Mouse (Mus musculus) thymus, postnatal 14 days (tissue): ENCODE results near the gene Mtif2.
"Not testable (repeated sequence)": the region's sequence is repeated elsewhere in the genome, so short reads cannot be mapped to it uniquely, and the experiment has no call there.

Source experiments
- DNase-seq: peaks from one replicate; pipeline ENCODE4 v3.0.0; 2021

The Mtif2 gene

GRCm38 (mm10) chr11:29525988-29526794 is at the start of gene Mtif2:
Mtif2 (plus strand) TSS chr11:29526408.
- DNase-seq, result peak; percentile 63

- DNase-seq, result no peak
Observed at GRCm38 (mm10) chr11:29493135-29493534, 33.1 kb upstream of the Mtif2 start.

DNA sequence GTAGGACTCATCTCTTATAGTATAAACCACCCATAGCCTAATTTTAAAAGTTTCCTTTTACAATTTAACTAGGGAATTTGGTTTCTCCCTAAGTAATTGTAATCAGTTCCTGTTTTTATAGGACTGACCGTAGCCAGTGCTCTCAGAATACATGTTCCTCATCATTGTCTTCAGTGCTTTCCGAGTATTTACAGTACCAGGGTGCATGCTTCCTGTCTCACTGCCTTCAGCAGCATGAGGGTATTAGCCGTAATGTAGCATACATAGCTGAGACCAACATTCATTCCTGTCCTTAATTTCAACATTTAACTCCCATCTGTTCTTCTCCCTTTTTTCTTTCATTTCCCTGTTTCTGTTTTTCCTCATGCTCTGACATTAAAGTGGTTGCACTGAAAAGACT is 29.2 kb upstream of the Mtif2 start:
- DNase-seq, result no peak

- no peak for DNase-seq
Observed at GRCm38 (mm10) chr11:29503948-29504893, 22.0 kb upstream of the Mtif2 start.

GRCm38 (mm10) chr11:29504899-29505625 is 21.1 kb upstream of the Mtif2 start:
- no peak for DNase-seq

DNA sequence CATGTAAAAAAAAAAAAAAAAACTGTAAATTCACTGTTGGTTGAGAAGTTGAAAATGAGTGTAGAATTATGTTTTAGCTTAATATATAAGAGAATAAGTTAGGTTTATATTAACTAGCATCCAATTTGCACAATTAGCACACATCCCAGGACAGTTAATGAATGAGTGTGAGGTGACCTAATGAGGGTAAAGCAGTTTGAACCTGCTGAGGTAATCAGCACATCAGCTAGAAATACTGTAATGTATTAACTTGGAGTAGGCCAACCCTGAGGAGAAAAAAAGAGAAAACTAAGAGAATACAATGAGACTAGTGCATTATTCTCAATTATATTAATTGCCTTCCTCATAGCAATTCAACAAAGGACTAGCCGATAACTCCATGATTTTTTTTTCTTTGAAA is 16.8 kb upstream of the Mtif2 start:
- DNase-seq, result no peak

GRCm38 (mm10) chr11:29512818-29513535 is 13.2 kb upstream of the Mtif2 start:
- DNase-seq, result no peak

GRCm38 (mm10) chr11:29514325-29514681 is 11.9 kb upstream of the Mtif2 start:
- DNase-seq, result no peak

- peak; percentile 93 for DNase-seq
Observed at GRCm38 (mm10) chr11:29514682-29515412, 11.4 kb upstream of the Mtif2 start, which contains the start of gene Prorsd1. Prorsd1 (minus strand) TSS chr11:29515033.

- no peak for DNase-seq
Observed at GRCm38 (mm10) chr11:29538201-29538600, 12.0 kb downstream of the Mtif2 start.

GRCm38 (mm10) chr11:29544225-29544945 is 18.2 kb downstream of the Mtif2 start:
- DNase-seq, result no peak

DNA sequence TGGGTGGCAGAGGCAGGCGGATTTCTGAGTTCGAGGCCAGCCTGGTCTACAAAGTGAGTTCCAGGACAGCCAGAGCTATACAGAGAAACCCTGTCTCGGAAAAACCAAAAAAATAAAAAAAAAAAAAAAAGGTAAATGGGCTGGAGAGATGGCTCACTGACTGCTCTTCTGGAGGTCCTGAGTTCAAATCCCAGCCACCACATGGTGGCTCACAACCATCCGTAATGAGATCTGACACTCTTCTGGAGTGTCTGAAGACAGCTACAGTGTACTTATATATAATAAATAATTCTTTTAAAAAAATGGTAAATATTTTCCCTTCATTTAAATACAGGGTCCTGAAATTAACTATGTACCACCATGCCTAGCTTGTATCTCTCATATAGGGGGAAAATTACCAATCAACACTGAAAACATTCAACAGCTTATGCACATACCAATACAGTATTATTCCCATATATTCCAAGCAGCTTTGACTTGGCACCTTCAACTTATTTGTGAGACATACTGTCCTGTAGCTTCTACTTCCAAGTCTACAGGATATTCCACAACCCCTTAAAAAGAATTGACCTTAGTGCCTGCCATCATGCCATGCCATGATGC is 19.0 kb downstream of the Mtif2 start:
- not testable (repeated sequence) for DNase-seq

GRCm38 (mm10) chr11:29546297-29546696 is 20.1 kb downstream of the Mtif2 start:
- DNase-seq, result not testable (repeated sequence)

DNA sequence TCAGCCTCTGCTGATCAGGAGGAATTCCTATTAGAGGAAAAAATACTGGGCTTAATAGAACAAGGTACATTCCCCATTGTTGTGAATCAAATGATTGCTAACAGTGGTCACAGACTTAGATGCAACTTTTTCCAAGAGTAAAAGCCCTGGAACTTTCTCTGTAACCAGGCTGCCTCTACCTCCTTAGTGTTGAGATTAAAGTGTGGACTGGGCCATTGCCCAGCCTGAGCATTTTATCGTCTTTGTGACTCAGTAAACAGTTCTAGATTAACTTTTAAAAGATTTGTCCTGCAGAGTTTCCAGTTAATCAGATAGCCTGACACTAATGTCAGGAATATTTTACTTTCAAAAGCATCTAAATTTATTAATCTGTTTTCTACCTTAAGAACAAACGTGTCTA is 20.6 kb downstream of the Mtif2 start:
- no peak for DNase-seq

GRCm38 (mm10) chr11:29547249-29547751 is 21.1 kb downstream of the Mtif2 start:
- no peak for DNase-seq

- peak; percentile 96 for DNase-seq
Observed at GRCm38 (mm10) chr11:29547752-29548503, 21.7 kb downstream of the Mtif2 start, which contains the start of the genes Clhc1 and Rps27a. Clhc1 (plus strand) TSS chr11:29547950. Rps27a (minus strand) TSS chr11:29548109.

- peak; percentile 19 for DNase-seq
Observed at GRCm38 (mm10) chr11:29548504-29549424, 22.6 kb downstream of the Mtif2 start.

- no peak for DNase-seq
Observed at GRCm38 (mm10) chr11:29549425-29549778, 23.2 kb downstream of the Mtif2 start.
